Mouse (Mus musculus): ENCODE data around the gene Ryr2. TPM values are rescaled to one million over a fixed set of nuclear protein-coding genes. Genes with fewer than 3 reads are reported as not detected.
A peak's percentile ranks its signal among the peaks of the same experiment; 100 is the strongest.

Gene Ryr2
- polyA plus RNA-seq, 1 experiment from 2014 or later = 0.28 TPM

GRCm38 (mm10) chr13:12115551-12115950, 8.8 kb upstream of the Ryr2 start:
- WGBS = 89% methylated on average over 8 of the region's 8 CpGs
- ATAC-seq (ENCODE audit: insufficient number of reproducible peaks, insufficient read depth, low FRiP score, low TSS enrichment, low read depth) = no peak
- no peak overlapping the region for H3K27ac ChIP-seq
- no peaks in the 10 kb centered on the region for H3K9me3 ChIP-seq
- H3K36me3 ChIP-seq = no peaks in the 10 kb centered on the region
- no peak overlapping the region for H3K9ac ChIP-seq (replicated peaks)
- H3K4me2 ChIP-seq = no peak overlapping the region
- H3K4me1 ChIP-seq (replicated peaks) = no peaks in the 10 kb centered on the region
- H3K4me3 ChIP-seq (replicated peaks) = no peak overlapping the region
- peaks cover 3% of the 10 kb centered on the region; the same call in 1 of the 2 replicates for H3K27me3 ChIP-seq

DNA sequence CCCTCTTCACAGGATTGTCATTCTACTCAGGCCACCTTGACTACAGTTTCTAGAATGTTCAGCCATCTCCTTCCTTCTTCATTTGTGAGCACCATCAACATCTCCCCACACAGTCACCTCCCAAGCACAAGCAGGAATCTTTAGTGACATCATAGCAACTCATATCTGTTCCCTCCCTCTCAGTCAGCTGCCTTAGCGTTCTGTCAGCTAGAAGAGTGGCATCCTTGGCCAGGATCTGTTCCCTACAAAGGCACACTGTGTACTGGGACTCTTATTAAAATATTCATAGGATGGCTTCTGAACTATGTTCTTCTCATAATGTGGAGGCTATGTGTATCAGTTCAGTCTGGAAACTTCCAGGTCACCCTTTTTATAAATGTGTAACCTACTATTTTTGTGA, 8.1 kb upstream of the Ryr2 start:
- peaks cover 3% of the 10 kb centered on the region; the same call in 1 of the 2 replicates for H3K27me3 ChIP-seq
- H3K27ac ChIP-seq = no peak overlapping the region
- H3K4me1 ChIP-seq (replicated peaks) = no peaks in the 10 kb centered on the region
- no peak for ATAC-seq (ENCODE audit: insufficient number of reproducible peaks, insufficient read depth, low FRiP score, low TSS enrichment, low read depth)
- H3K4me2 ChIP-seq = no peak overlapping the region
- no peaks in the 10 kb centered on the region for H3K36me3 ChIP-seq
- no peak overlapping the region for H3K9ac ChIP-seq (replicated peaks)
- WGBS = 82% methylated on average over 1 of the region's 1 CpGs
- H3K9me3 ChIP-seq = no peaks in the 10 kb centered on the region
- H3K4me3 ChIP-seq (replicated peaks) = no peak overlapping the region

DNA sequence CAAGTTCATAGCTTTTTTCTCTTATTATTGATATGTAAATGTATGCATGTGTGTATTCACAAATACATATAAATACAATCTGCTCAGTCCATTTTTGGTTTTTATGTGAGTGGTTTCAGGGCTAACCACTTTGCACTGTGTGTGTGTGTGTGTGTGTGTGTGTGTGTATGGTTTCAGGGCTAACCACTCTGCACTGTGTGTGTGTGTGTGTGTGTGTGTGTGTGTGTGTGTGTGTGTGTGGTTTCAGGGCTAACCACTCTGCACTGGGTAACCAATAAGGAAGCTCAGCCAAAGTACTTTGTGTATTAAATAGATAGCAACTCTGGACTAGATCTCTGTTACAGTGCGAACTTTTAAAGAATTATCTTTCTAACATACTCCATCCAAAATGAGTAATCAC, 2.2 kb upstream of the Ryr2 start:
- H3K9ac ChIP-seq (replicated peaks) = no peak overlapping the region
- no peaks in the 10 kb centered on the region for H3K36me3 ChIP-seq
- ATAC-seq (ENCODE audit: insufficient number of reproducible peaks, insufficient read depth, low FRiP score, low TSS enrichment, low read depth) = no peak; the same call in 1 of the 2 replicates
- no peak overlapping the region for H3K4me3 ChIP-seq (replicated peaks)
- H3K27ac ChIP-seq = no peak overlapping the region
- WGBS = 90% methylated on average over 1 of the region's 1 CpGs
- no peaks in the 10 kb centered on the region for H3K9me3 ChIP-seq
- no peak overlapping the region for H3K4me2 ChIP-seq
- peaks cover 10% of the 10 kb centered on the region for H3K4me1 ChIP-seq (replicated peaks)
- H3K27me3 ChIP-seq = peaks cover 44% of the 10 kb centered on the region

GRCm38 (mm10) chr13:12105830-12106628, 716 bp downstream of the Ryr2 start:
- Histone ChIP-seq H3K4me3 (replicated peaks) (peak overlapping the region; percentile 74), H3K27me3 (peaks cover 66% of the 10 kb centered on the region), H3K27ac (no peak overlapping the region), H3K36me3 (no peaks in the 10 kb centered on the region), H3K4me2 (peak overlapping the region; percentile 99), H3K9me3 (no peaks in the 10 kb centered on the region), H3K9ac (replicated peaks) (peak overlapping the region; percentile 65), H3K4me1 (replicated peaks) (peaks cover 10% of the 10 kb centered on the region)
- ATAC-seq (ENCODE audit: insufficient number of reproducible peaks, insufficient read depth, low FRiP score, low TSS enrichment, low read depth) = peak; percentile 75
- WGBS = under 1% methylated on average over 67 of the region's 67 CpGs

GRCm38 (mm10) chr13:12105231-12105829, 1.4 kb downstream of the Ryr2 start:
- Histone ChIP-seq H3K9me3 (no peaks in the 10 kb centered on the region), H3K9ac (replicated peaks) (no peak overlapping the region), H3K27ac (no peak overlapping the region), H3K27me3 (peaks cover 70% of the 10 kb centered on the region), H3K4me3 (replicated peaks) (peak overlapping the region; percentile 74), H3K36me3 (no peaks in the 10 kb centered on the region), H3K4me1 (replicated peaks) (peaks cover 10% of the 10 kb centered on the region), H3K4me2 (peak overlapping the region; percentile 99)
- WGBS = 7% methylated on average over 17 of the region's 17 CpGs
- no peak for ATAC-seq (ENCODE audit: insufficient number of reproducible peaks, insufficient read depth, low FRiP score, low TSS enrichment, low read depth)

- Histone ChIP-seq H3K36me3 (no peaks in the 10 kb centered on the region), H3K27me3 (peaks cover 79% of the 10 kb centered on the region), H3K9ac (replicated peaks) (no peak overlapping the region), H3K9me3 (no peaks in the 10 kb centered on the region), H3K4me1 (replicated peaks) (peaks cover 10% of the 10 kb centered on the region), H3K27ac (no peak overlapping the region), H3K4me3 (replicated peaks) (no peak overlapping the region), H3K4me2 (no peak overlapping the region)
- no peak for ATAC-seq (ENCODE audit: insufficient number of reproducible peaks, insufficient read depth, low FRiP score, low TSS enrichment, low read depth)
- 32% methylated on average over 1 of the region's 1 CpGs for WGBS
These were observed 2.4 kb downstream of the Ryr2 start for GRCm38 (mm10) chr13:12104318-12104717.

GRCm38 (mm10) chr13:12103017-12103416, 3.7 kb downstream of the Ryr2 start:
- no peak overlapping the region for H3K9ac ChIP-seq (replicated peaks)
- no peak overlapping the region for H3K4me3 ChIP-seq (replicated peaks)
- H3K4me2 ChIP-seq = no peak overlapping the region
- peaks cover 10% of the 10 kb centered on the region for H3K4me1 ChIP-seq (replicated peaks)
- H3K9me3 ChIP-seq = no peaks in the 10 kb centered on the region
- H3K27ac ChIP-seq = no peak overlapping the region
- no peaks in the 10 kb centered on the region for H3K36me3 ChIP-seq
- H3K27me3 ChIP-seq = peaks cover 82% of the 10 kb centered on the region
- no peak for ATAC-seq (ENCODE audit: insufficient number of reproducible peaks, insufficient read depth, low FRiP score, low TSS enrichment, low read depth)
- 62% methylated on average over 3 of the region's 3 CpGs for WGBS

GRCm38 (mm10) chr13:12099446-12099845, 7.3 kb downstream of the Ryr2 start:
- 79% methylated on average over 3 of the region's 3 CpGs for WGBS

GRCm38 (mm10) chr13:12098981-12099380, 7.8 kb downstream of the Ryr2 start:
- ATAC-seq (ENCODE audit: insufficient number of reproducible peaks, insufficient read depth, low FRiP score, low TSS enrichment, low read depth) = no peak
- Histone ChIP-seq H3K9ac (replicated peaks) (no peak overlapping the region), H3K4me1 (replicated peaks) (no peaks in the 10 kb centered on the region), H3K27ac (no peak overlapping the region), H3K36me3 (no peaks in the 10 kb centered on the region), H3K27me3 (peaks cover 43% of the 10 kb centered on the region), H3K9me3 (no peaks in the 10 kb centered on the region), H3K4me2 (no peak overlapping the region), H3K4me3 (replicated peaks) (no peak overlapping the region)
- 88% methylated on average over 1 of the region's 1 CpGs for WGBS

More at GRCm38 (mm10) chr13:12099446-12099845, 7.3 kb downstream of the Ryr2 start:
- no peak for ATAC-seq (ENCODE audit: insufficient number of reproducible peaks, insufficient read depth, low FRiP score, low TSS enrichment, low read depth)
- H3K4me1 ChIP-seq (replicated peaks) = no peaks in the 10 kb centered on the region
- H3K27me3 ChIP-seq = peaks cover 48% of the 10 kb centered on the region
- H3K27ac ChIP-seq = no peak overlapping the region
- H3K4me3 ChIP-seq (replicated peaks) = no peak overlapping the region
- no peak overlapping the region for H3K4me2 ChIP-seq
- no peaks in the 10 kb centered on the region for H3K36me3 ChIP-seq
- no peaks in the 10 kb centered on the region for H3K9me3 ChIP-seq
- H3K9ac ChIP-seq (replicated peaks) = no peak overlapping the region

DNA sequence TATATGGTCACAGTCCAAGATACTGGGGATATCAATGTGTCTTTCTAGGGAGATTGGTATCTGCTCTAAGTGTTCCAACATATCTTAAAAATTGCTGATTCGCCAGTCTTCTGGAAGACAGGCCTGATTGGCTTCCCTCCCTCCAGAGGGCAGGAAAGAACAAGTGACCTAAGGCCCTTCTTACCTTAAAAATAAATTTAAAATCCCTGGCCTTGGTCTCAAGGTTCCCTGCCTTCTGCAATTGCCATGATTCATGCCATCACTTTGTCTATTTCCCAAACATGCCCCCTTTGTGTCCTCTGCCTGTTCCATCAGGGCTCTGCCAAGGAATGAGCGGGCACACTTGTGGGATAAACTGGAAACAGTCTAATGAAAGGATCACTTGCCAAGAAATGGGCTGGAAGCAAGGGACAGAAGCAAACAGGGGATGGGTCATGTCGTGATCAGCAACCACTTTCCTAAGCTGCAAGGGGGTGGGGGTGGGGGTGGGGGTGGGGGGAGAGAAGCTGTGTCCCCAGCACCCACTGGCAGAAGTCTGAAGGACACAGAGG, 10.3 kb downstream of the Ryr2 start:
- Histone ChIP-seq H3K9ac (replicated peaks) (no peak overlapping the region), H3K36me3 (no peaks in the 10 kb centered on the region), H3K4me1 (replicated peaks) (no peaks in the 10 kb centered on the region), H3K9me3 (no peaks in the 10 kb centered on the region), H3K4me3 (replicated peaks) (no peak overlapping the region), H3K4me2 (no peak overlapping the region), H3K27me3 (peaks cover 26% of the 10 kb centered on the region), H3K27ac (no peak overlapping the region)
- ATAC-seq (ENCODE audit: insufficient number of reproducible peaks, insufficient read depth, low FRiP score, low TSS enrichment, low read depth) = no peak
- WGBS = 78% methylated on average over 3 of the region's 3 CpGs

GRCm38 (mm10) chr13:12094569-12094968, 12.2 kb downstream of the Ryr2 start:
- Histone ChIP-seq H3K9ac (replicated peaks) (no peak overlapping the region), H3K9me3 (no peaks in the 10 kb centered on the region), H3K4me2 (no peak overlapping the region), H3K36me3 (no peaks in the 10 kb centered on the region), H3K4me3 (replicated peaks) (no peak overlapping the region), H3K27me3 (peaks cover 8% of the 10 kb centered on the region; the same call in 1 of the 2 replicates), H3K27ac (no peak overlapping the region), H3K4me1 (replicated peaks) (no peaks in the 10 kb centered on the region)
- 79% methylated on average over 7 of the region's 7 CpGs for WGBS
- no peak for ATAC-seq (ENCODE audit: insufficient number of reproducible peaks, insufficient read depth, low FRiP score, low TSS enrichment, low read depth)
